Mouse (Mus musculus) small intestine, adult 2 months (tissue): ENCODE measurements at regions not wholly inside any gene's neighbourhood (a gene's known extent, or its start where the extent isn't known, plus 50 kb on each side); places are given as distances from the start of the nearest gene placed in this dataset.

Experiments used
- H3K27ac ChIP-seq: fragments of 200-500 bp; 2 replicates; pipeline ENCODE4 v1.5.1; 2012; ENCODE audit warnings: low read depth, low read length, control low read depth, inconsistent platforms; ENCODE audit not compliant: insufficient read depth
- H3K27me3 ChIP-seq: fragments of 200-500 bp; 2 replicates; pipeline ENCODE4 v1.6.1; 2012; ENCODE audit warnings: mild to moderate bottlenecking, moderate library complexity, low read length, inconsistent platforms; ENCODE audit not compliant: control insufficient read depth, insufficient read depth
- H3K36me3 ChIP-seq: fragments of 200-500 bp; 2 replicates; pipeline ENCODE4 v1.6.1; 2012; ENCODE audit warnings: mild to moderate bottlenecking, low read length, control low read depth, inconsistent platforms; ENCODE audit not compliant: control insufficient read depth, insufficient read depth
- H3K4me1 ChIP-seq: fragments of 200-500 bp; 2 replicates; pipeline ENCODE4 v1.6.1; 2012; ENCODE audit warnings: low read length, inconsistent platforms, mixed read lengths; ENCODE audit not compliant: control insufficient read depth, insufficient read depth, insufficient read length
- H3K4me3 ChIP-seq: fragments of 200-500 bp; 2 replicates; pipeline ENCODE4 v1.5.1; 2012; ENCODE audit warnings: low read depth, mild to moderate bottlenecking, control low read depth, inconsistent platforms, low read length, moderate library complexity
- CTCF ChIP-seq: fragments of 200-500 bp; IDR thresholded peaks from 2 replicates; pipeline ENCODE4 v1.5.1; 2012; ENCODE audit warnings: low read depth, mild to moderate bottlenecking, control low read depth, inconsistent platforms, low read length, moderate library complexity, mixed read lengths; ENCODE audit not compliant: insufficient replicate concordance, insufficient read length; ENCODE audit errors: extremely low read depth
- POLR2A ChIP-seq: fragments of 200-500 bp; IDR thresholded peaks from 2 replicates; pipeline ENCODE4 v1.6.1; 2012; ENCODE audit warnings: low read depth, mild to moderate bottlenecking, control low read depth, inconsistent platforms, low read length, moderate library complexity
- WGBS: fragments of 180-500 bp; shearing (Covaris S2); methylation state at CpG from one replicate; pipeline ENCODE4 v1.1.7; 2018; 5-methylcytosine and 5-hydroxymethylcytosine counted together

DNA sequence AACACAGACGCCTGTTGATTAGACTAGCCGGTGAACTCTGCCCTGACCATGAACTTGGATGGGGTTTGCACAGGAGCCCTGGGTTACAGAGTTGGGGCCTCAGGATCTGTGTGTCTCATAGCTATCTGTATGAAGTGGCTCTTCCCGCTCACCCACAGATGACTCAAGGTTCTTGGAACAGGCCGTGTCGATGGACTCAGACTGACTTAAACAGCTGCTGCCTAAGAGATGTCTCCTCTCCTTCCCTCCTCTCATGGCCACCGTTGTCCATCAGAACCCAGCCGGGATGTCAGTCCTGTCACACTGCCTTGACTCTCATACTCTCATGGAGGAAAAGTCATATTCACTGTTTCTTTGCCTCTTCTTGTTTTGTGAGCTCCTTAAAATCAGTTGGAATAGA is 121.2 kb upstream of the Tgfbr2 start:
- H3K27ac ChIP-seq = no peak overlapping the region
- no peaks in the 10 kb centered on the region for H3K4me1 ChIP-seq
- no peak overlapping the region for H3K4me3 ChIP-seq
- H3K36me3 ChIP-seq = no peaks in the 10 kb centered on the region
- TF ChIP-seq CTCF (no peak), POLR2A (no peak)
- 75% methylated on average over 7 of the region's 7 CpGs for WGBS
- H3K27me3 ChIP-seq = no peaks in the 10 kb centered on the region

DNA sequence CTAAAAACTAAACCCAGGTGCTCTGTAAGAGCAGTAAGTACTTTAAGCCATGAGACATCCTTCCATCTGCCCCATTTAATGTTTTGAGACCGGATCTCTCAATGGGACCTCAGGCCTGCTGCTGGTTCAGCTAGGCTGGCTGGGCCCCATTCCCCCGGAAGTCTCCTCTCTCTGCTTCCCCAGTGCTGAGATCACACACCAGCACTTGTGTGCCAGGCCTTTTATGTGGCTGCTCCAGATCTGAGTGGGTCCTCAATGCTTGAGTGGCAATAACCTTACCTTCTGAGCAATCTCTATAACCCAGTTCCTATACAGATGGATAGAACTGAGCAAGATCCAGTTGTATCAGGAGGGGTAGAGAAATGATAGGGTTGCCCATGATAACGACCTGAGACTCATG is 118.9 kb upstream of the Tgfbr2 start:
- WGBS = 70% methylated on average over 3 of the region's 3 CpGs
- no peak for TF ChIP-seq POLR2A
- TF ChIP-seq CTCF = no peak
- H3K27me3 ChIP-seq = no peaks in the 10 kb centered on the region
- no peaks in the 10 kb centered on the region for H3K36me3 ChIP-seq
- H3K4me3 ChIP-seq = no peak overlapping the region
- no peaks in the 10 kb centered on the region for H3K4me1 ChIP-seq
- H3K27ac ChIP-seq = no peak overlapping the region

DNA sequence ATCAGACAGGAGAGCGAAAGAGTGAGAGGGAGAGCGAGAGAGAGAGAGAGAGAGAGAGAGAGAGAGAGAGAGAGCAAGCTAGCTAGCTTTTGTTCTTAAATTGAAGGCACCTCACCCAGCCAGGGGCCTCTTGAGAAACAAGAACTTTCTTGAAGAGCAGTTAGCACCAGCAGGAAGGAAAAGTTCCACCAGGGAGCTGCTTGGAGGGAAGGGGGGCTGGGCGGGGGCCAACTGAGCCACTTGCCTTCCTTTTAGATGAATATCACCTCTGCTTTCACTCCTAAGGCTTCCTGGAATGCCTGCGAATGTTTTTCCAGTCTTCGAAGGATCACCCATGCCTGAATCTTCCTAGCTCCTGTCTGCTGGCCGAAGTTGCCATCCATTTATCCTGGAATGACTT is 118.0 kb upstream of the Tgfbr2 start:
- H3K27ac ChIP-seq = no peak overlapping the region
- 73% methylated on average over 5 of the region's 6 CpGs for WGBS
- H3K36me3 ChIP-seq = no peaks in the 10 kb centered on the region
- H3K27me3 ChIP-seq = no peaks in the 10 kb centered on the region
- H3K4me1 ChIP-seq = no peaks in the 10 kb centered on the region
- H3K4me3 ChIP-seq = no peak overlapping the region
- TF ChIP-seq CTCF (no peak), POLR2A (no peak)

DNA sequence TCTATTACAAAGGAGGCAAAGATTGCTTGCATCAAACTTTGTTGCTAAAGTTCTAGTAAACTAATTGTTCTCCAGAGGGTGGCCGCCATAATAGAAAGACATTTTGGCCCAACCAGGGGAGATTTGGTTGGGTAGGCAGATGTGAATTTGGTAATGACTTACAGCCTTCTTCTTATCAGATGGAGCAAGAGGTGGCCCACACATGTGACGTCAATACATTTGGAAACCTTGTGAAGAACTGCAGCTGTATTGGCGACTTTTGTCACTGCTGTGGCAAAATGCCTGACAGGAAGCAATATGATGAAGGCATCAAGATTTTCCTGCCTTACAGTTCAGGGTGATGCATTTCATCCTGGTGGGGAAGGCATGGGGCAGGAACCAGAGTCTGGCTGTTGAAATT is 116.5 kb upstream of the Tgfbr2 start:
- Histone ChIP-seq H3K4me3 (no peak overlapping the region), H3K4me1 (no peaks in the 10 kb centered on the region), H3K36me3 (no peaks in the 10 kb centered on the region), H3K27me3 (no peaks in the 10 kb centered on the region), H3K27ac (no peak overlapping the region)
- WGBS = 75% methylated on average over 3 of the region's 3 CpGs
- TF ChIP-seq POLR2A (no peak), CTCF (no peak)

DNA sequence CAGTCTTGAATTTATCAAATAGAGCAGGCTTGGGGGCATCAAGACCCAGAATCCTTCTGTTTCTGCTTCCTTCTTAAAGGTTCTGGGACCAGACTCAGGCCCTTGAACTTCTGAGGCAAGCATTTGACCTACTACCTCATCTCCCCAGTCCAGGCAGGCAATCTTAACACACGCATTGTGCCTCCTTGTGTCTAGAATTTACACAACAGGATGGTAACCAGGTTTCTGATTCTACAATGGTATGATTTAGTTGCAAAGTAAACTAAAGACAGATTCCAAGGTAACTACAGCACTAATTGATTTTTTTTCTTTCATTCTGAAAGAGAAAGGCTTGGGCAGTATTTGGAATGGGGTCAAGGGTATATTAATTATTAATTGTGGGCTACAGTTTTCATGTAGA is 115.7 kb upstream of the Tgfbr2 start:
- H3K27ac ChIP-seq = no peak overlapping the region
- no peak overlapping the region for H3K4me3 ChIP-seq
- no peak for TF ChIP-seq POLR2A
- TF ChIP-seq CTCF = no peak
- H3K4me1 ChIP-seq = no peaks in the 10 kb centered on the region
- H3K27me3 ChIP-seq = no peaks in the 10 kb centered on the region
- no peaks in the 10 kb centered on the region for H3K36me3 ChIP-seq
- WGBS = 85% methylated on average over 1 of the region's 1 CpGs

DNA sequence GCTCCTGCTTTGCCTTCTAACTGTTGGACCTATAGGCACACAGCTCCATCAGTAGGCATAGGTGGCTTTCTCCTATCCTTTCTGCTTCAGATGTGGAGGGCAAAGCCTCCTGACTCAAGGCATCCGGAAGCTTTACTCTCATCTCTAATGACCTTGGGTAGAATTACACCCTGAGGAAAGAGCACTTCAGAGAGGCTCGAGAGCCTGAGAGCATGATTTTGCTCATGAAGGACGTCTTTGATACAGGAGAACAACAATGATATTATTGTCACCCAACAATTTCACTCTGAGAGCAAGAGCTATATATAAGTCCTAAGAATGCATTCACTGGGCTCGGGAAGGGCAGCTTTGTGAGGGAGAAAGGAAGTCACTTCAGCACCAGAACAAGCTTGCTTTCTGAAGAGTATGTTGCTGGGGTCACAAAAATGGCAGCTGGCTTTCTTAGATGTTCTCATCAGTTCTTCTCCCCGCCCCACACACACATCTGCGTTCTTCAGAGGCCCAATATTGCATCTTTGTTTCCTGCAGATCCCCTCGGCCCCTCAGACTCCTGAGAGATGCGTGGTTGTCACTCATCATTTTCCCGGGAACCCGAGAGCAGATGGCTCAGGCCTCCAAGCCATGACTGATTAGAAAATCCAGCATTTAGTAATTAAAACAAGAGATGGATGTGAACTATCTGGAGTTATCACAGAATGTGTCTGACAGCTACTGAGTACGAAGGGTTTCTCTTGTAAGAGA is 110.7 kb upstream of the Tgfbr2 start:
- H3K27me3 ChIP-seq = no peaks in the 10 kb centered on the region
- no peak overlapping the region for H3K27ac ChIP-seq
- WGBS = 83% methylated on average over 11 of the region's 11 CpGs
- no peaks in the 10 kb centered on the region for H3K36me3 ChIP-seq
- no peak overlapping the region for H3K4me3 ChIP-seq
- H3K4me1 ChIP-seq = no peaks in the 10 kb centered on the region
- TF ChIP-seq POLR2A = no peak
- TF ChIP-seq CTCF = no peak

DNA sequence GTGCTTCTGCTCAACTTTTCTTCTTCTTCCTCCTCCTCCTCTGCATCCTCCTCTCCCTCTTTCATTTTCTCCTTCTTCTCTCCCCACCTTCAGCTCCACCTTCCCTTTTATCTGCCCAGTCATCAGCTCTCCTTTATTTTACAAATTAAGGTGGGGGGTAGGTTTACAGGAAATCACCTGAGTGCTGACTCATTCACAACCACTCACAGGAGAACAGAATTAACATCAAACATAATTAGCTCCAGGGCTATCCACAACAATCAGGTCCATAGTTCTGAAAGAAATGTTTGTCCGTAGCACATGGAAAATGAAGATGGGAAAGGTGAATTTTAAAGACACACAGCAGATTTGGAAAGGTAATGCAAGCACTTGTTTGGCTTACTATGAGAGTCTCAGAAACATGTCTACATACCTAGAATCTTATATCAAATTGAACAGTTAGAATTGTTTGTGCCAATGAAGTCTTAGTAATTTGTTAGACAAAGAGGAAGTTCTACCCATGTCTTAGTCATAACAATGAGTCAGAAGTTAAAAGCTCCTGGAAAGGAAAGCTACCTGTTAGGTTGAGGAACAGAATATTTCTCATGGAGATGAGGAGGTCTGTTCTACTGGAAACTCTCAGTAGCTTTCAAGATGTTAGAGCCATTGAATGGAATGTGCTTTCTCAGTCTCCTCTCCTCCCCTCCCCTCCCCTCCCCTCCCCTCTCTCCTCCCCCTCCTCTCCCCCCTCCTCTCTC is 108.8 kb upstream of the Tgfbr2 start:
- no peak overlapping the region for H3K4me3 ChIP-seq
- TF ChIP-seq CTCF (no peak), POLR2A (no peak)
- H3K27me3 ChIP-seq = no peaks in the 10 kb centered on the region
- peaks cover 3% of the 10 kb centered on the region; the same call in 1 of the 2 replicates for H3K4me1 ChIP-seq
- no peak overlapping the region for H3K27ac ChIP-seq
- WGBS = 80% methylated on average over 1 of the region's 1 CpGs
- H3K36me3 ChIP-seq = no peaks in the 10 kb centered on the region
